Mouse (Mus musculus): ENCODE data around the gene Srbd1. TPM values are rescaled to one million over a fixed set of nuclear protein-coding genes. Genes with fewer than 3 reads are reported as not detected.

Gene Srbd1
- total RNA-seq, 2 experiments from 2014 or later, result 10.9 to 11.4 TPM

DNA sequence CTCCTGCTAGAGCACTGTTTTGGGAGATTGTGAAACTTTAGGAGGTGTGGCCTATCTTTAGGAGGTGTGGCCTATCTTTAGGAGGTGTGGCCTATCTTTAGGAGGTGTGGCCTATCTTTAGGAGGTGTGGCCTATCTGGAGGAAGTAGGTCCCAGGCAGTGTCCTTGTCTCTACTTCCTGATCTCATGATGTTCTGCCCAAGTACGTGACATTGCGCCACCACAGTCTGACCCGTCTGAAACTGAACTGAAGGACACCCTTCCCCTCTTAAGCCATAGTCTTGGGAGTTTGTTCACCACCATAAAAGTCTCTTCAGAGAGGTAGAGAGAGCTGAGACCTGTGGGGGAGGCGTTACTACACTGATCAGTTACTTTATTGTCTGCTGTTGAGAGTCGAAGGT, 202.9 kb downstream of the Srbd1 start:
- intact Hi-C loops (cut with DNase I), result no loop called here
- DNase-seq, result no peak

DNA sequence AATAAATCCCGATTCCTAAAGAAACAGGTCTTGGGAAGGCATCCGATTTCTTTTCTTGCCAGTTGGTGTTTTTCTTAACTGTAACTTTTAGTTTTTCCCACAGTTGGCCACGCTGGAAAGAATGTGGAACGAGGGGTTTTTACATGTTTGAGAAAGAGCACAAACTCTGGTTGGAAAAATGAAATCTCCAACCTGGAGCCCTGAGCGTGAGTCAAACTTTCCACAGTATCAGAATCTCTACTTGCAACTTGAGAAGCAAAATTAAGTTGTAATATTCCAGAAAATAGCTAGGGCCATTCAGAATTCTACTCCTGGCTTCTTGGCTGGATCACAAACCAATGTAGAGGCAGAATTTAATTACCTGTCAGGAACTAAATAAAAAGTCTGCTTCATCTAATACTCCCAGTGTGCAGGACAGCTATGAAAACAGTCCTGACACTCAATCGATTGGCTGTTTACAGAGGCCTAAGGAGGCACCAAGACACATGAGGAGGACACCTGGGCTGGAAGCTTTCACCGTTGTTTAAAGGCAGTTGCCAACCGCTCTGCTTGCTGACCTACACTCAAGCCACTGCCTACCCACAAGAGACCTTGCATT, 203.7 kb downstream of the Srbd1 start:
- no peak for DNase-seq
- intact Hi-C loops (cut with DNase I), result no loop called here

DNA sequence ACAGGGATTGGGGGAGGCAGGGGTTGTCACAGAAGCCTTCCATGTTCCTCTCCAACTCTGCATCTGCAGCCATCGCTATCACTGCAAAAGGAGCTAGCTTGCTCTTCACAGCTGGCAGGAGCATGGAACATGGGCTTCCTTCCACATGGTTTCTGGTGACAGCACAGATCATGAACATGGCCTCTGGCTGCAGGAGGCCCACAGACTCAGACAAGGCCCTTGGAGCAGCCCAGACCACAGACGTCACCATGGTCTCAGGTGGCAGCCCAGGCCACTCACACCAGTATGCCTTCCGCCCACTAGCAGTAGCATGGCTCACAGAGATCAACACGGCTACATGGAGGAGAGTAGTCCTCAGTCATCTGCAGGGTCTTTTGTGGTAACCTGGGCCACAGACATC, 207.8 kb downstream of the Srbd1 start:
- DNase-seq, result no peak
- intact Hi-C loops (cut with DNase I), result no loop called here

DNA sequence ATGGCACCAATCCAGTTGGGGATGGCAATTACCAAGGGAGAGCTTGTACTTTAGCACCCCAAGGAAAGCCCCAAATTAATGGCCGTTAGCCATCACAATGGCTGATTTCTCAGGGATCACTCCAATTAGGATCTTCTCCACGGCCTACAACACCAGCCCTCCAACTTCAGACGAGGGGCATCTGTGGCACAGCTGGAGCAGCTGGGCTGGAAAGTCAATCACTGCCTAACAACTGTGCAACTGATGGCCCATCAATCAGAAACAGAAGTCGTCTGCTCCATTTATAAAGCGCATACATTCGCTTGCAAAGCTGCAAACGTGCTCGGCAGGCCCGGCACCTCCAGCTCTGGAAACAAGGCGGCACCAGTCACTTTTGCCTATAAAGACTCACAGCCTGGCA, 209.7 kb downstream of the Srbd1 start:
- no peak for DNase-seq
- intact Hi-C loops (cut with DNase I), result no loop called here

Other genes starting within 250 kb of the Srbd1 start
- gene Prkce, start 22.6 kb upstream of the Srbd1 start, total RNA-seq (2021), result 10 to 100 TPM; 21.2 to 25.2 TPM

Measured in heart, postnatal 36 days (tissue).